Mouse (Mus musculus) heart, postnatal 0 days (tissue): Measurements from ENCODE around the gene Scimp. TPM values are rescaled to one million over a fixed set of nuclear protein-coding genes. Genes with fewer than 3 reads are reported as not detected.
"Not testable (repeated sequence)": the region's sequence is repeated elsewhere in the genome, so short reads cannot be mapped to it uniquely, and the experiment has no call there.

Experiments
- ATAC-seq: fragments of 200-750 bp; cut with Nextera tagmentation; 2 replicates; pipeline ENCODE4 v1.8.0; 2017; ENCODE audit warnings: low read depth, moderate number of reproducible peaks, moderate library complexity; ENCODE audit not compliant: insufficient read depth
- DNase-seq: peaks from one replicate; pipeline ENCODE4 v3.0.0-alpha.2; 2016; ENCODE audit warnings: low spot score
- H3K27ac ChIP-seq: fragments of 300-500 bp; sonication (generic); 2 replicates; pipeline ENCODE4 v1.5.1; 2014; ENCODE audit warnings: low read depth, mild to moderate bottlenecking
- H3K27me3 ChIP-seq: fragments of 300-500 bp; sonication (generic); 2 replicates; pipeline ENCODE4 v1.6.1; 2014; ENCODE audit warnings: low read length, mixed read lengths; ENCODE audit not compliant: control insufficient read depth, insufficient read depth
- H3K36me3 ChIP-seq: fragments of 300-500 bp; sonication (generic); replicated peaks from 2 replicates; pipeline ENCODE4 v1.6.1; 2014; ENCODE audit warnings: low read length, mixed read lengths; ENCODE audit not compliant: control insufficient read depth, insufficient read depth
- H3K4me1 ChIP-seq: fragments of 300-500 bp; sonication (generic); 2 replicates; pipeline ENCODE4 v1.6.1; 2014; ENCODE audit warnings: antibody characterized with exemption; ENCODE audit not compliant: control insufficient read depth, insufficient read depth
- H3K4me2 ChIP-seq: fragments of 300-500 bp; sonication (generic); 2 replicates; pipeline ENCODE4 v1.6.1; 2014; ENCODE audit warnings: low read depth, mild to moderate bottlenecking, low read length, moderate library complexity
- H3K4me3 ChIP-seq: fragments of 300-500 bp; sonication (generic); 2 replicates; pipeline ENCODE4 v1.5.1; 2014; ENCODE audit warnings: low read depth, low read length
- H3K9ac ChIP-seq: fragments of 300-500 bp; sonication (generic); replicated peaks from 2 replicates; pipeline ENCODE4 v1.6.1; 2014; ENCODE audit warnings: low read depth, low read length, mixed read lengths
- H3K9me3 ChIP-seq: fragments of 300-500 bp; sonication (generic); replicated peaks from 2 replicates; pipeline ENCODE4 v1.6.1; 2016; ENCODE audit warnings: low read length; ENCODE audit not compliant: control insufficient read depth
- CTCF ChIP-seq: IDR thresholded peaks from 2 replicates; pipeline ENCODE4 v1.5.1; 2016; ENCODE audit warnings: antibody characterized with exemption, control low read depth, low read depth
- EP300 ChIP-seq: IDR thresholded peaks from 2 replicates; pipeline ENCODE4 v1.6.1; 2016; ENCODE audit warnings: antibody characterized with exemption, low read depth
- WGBS: fragments of 180-500 bp; shearing (Covaris S2); extraction: QIAGEN DNeasy Blood & Tissue Kit; methylation state at CpG from one replicate; pipeline ENCODE4 v1.1.7; 2014; 5-methylcytosine and 5-hydroxymethylcytosine counted together
- polyA plus RNA-seq: library from polyadenylated mRNA; unstranded; fragments of >200 nt; fragmentation: Nextera tagmentation; extraction: Ambion mirVana; gene quantifications from 2 replicates; pipeline ENCODE4 v1.2.1, GENCODE M21; 2015
- total RNA-seq: library from RNA; depleted of rRNA; stranded (reverse); fragments of >200 nt; gene quantifications from 2 replicates; pipeline ENCODE4 v1.2.3, GENCODE M21; 2014; ENCODE audit warnings: low replicate concordance

Scimp gene
- total and polyA plus RNA-seq, 2 experiments from 2014 or later: 0.38 TPM; not detected in 1

DNA sequence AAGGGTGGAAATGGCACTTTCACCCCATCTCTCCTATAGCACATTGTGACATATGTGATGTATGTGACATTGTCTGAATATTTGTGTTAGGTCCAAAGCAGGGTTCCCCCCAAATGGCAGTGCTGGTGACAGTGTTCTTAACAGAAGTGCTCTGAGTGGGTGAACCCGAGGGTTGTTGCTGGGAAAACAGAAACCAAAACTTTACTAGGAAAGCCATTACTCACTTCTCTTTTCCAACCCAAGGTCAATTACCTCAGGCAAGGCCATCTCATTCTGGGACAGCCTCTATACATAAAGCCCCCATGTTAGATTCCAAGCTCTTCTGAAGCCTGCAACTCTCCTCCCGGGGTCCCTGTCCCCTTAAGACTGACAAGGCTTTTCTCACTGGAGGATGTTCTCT lies 26.5 kb downstream of the Scimp start:
- TF ChIP-seq EP300 (no peak), CTCF (no peak)
- Histone ChIP-seq H3K27ac (no peak overlapping the region), H3K9me3 (no peaks in the 10 kb centered on the region)

DNA sequence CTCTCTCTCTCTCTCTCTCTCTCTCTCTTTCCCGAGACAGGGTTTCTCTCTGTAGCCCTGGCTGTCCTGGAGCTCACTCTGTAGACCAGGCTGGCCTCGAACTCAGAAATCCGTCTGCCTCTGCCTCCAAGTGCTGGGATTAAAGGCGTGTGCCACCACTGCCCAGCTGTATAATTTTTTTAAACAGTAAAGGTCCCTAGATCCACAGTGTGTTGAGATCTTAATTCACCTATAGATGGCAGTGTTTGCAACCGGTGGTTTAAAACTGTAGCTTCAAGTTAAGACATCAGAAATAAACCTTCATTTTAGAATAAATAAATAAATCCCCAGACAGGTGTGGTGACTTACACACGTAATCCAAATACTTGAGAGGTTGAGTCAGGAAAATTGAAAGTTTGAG lies 34.3 kb downstream of the Scimp start:
- peak; percentile 40; the same call in 1 of the 2 replicates for ATAC-seq
- not testable (repeated sequence) for H3K9ac ChIP-seq, H3K36me3 ChIP-seq, H3K4me2 ChIP-seq, H3K27me3 ChIP-seq, H3K4me1 ChIP-seq, H3K27ac ChIP-seq, H3K9me3 ChIP-seq, H3K4me3 ChIP-seq
- TF ChIP-seq CTCF: peak; percentile 60
- WGBS: 34% methylated on average over 6 of the region's 6 CpGs
- peak; percentile 32 for DNase-seq

More for the DNA sequence above, 26.5 kb downstream of the Scimp start:
- 0 out of 2 replicates have a peak, but pooled peaks cover 5% of the 10 kb centered on the region for H3K4me1 ChIP-seq
- no peak overlapping the region for H3K4me2 ChIP-seq
- H3K27me3 ChIP-seq: no peaks in the 10 kb centered on the region
- 35% methylated on average over 2 of the region's 2 CpGs for WGBS
- H3K9ac ChIP-seq: no peak overlapping the region
- DNase-seq (no peak), ATAC-seq (no peak)
- no peaks in the 10 kb centered on the region for H3K36me3 ChIP-seq
- no peak overlapping the region for H3K4me3 ChIP-seq

DNA sequence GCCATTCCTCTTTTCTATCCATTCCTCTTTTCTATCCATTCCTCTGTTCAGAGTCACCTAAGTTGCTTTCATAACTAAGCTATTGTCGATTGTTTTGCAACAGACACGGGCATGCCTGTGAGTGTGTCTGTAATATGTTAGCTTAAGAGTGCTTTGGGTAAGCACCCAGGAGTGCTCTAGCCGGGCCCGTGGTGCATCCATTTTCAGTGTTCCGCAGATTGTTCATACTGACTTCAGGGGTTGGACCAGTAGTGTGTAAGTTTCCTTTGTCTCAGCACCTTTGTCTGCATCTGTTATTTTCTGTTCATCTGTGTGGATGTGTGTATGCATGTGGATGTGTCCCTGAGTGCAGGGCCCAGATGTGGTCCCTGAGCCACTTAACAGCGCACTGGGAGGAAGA lies 34.8 kb downstream of the Scimp start:
- no peak overlapping the region for H3K4me3 ChIP-seq
- no peak overlapping the region for H3K9ac ChIP-seq
- no peaks in the 10 kb centered on the region for H3K27me3 ChIP-seq
- TF ChIP-seq CTCF (no peak), EP300 (no peak)
- H3K4me2 ChIP-seq: no peak overlapping the region
- H3K27ac ChIP-seq: no peak overlapping the region
- H3K9me3 ChIP-seq: no peaks in the 10 kb centered on the region
- H3K36me3 ChIP-seq: peaks cover 4% of the 10 kb centered on the region
- DNase-seq: no peak
- no peak for ATAC-seq
- 55% methylated on average over 6 of the region's 6 CpGs for WGBS
- H3K4me1 ChIP-seq: peaks cover 3% of the 10 kb centered on the region; the same call in 1 of the 2 replicates

DNA sequence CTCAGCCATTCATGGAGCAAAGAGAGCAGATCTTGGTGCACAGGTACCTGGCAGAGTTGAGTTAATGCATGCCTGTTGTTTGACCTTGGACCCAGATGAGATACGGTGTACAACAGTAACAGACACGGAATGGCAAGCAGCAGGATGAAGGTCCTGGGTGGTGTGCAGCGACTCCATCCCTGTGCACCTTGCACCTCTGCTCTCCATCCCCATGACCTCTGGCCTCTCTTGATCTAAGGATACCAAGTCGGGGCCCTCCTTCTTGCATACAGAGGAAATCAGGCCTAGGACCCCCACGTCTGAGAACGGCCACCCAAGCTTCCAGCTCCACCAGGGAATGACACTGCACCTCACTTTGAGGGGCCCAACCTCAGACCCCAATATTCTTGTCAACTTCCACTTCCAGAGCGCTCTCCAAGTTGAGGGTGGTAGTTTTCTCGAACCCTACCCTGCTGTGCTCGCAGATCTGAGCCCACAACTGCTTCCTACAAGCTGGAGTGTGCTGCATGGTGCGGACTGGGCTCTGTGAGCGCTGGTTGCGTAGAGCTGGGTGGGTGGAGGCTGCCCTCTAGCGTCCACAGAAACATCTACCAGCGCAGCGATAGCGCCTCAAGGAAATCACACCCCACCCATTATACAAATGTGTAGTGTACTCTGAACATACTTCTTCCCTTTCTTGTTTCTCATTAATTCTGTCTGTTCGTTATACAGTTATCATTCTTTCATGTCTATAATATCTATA lies 35.4 kb downstream of the Scimp start:
- peak; percentile 87 for TF ChIP-seq CTCF
- no peak for TF ChIP-seq EP300
- WGBS: 27% methylated on average over 17 of the region's 17 CpGs
- peak; percentile 87 for ATAC-seq
- H3K36me3 ChIP-seq: peaks cover 10% of the 10 kb centered on the region
- H3K9ac ChIP-seq: no peak overlapping the region
- no peak overlapping the region for H3K27ac ChIP-seq
- H3K27me3 ChIP-seq: no peaks in the 10 kb centered on the region
- H3K4me3 ChIP-seq: no peak overlapping the region
- H3K9me3 ChIP-seq: no peaks in the 10 kb centered on the region
- no peak overlapping the region for H3K4me2 ChIP-seq
- peak; percentile 82 for DNase-seq
- peaks cover 3% of the 10 kb centered on the region; the same call in 1 of the 2 replicates for H3K4me1 ChIP-seq

DNA sequence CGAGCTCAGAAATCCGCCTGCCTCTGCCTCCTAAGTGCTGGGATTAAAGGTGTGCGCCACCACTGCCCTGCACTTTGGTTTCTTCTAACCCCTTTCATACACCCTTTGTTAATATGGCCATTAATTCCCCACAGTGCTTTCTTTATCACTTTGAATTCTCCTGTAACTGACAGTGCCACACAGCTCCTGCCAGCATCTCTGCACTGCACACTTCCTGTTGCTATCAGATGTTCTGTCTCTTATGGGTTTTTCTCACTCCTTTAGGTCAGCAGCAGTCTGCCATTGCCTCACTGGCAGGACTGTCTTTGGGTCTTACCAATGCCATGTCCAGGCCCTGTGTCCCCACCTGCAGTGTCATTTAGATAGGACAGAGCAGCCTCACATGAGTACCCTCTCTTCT lies 41.6 kb downstream of the Scimp start:
- Histone ChIP-seq H3K27ac (no peak overlapping the region), H3K4me1 (peaks cover 5% of the 10 kb centered on the region; the same call in 1 of the 2 replicates), H3K4me3 (no peak overlapping the region), H3K36me3 (peaks cover 32% of the 10 kb centered on the region), H3K9ac (no peak overlapping the region), H3K27me3 (no peaks in the 10 kb centered on the region), H3K9me3 (no peaks in the 10 kb centered on the region), H3K4me2 (no peak overlapping the region)
- TF ChIP-seq EP300 (no peak), CTCF (no peak)
- ATAC-seq: no peak
- DNase-seq: no peak
- 93% methylated on average over 3 of the region's 3 CpGs for WGBS
